Mouse (Mus musculus) limb, embryonic 14.5 days (tissue): ENCODE data around the gene Stc2. TPM values are rescaled to one million over a fixed set of nuclear protein-coding genes. Genes with fewer than 3 reads are reported as not detected.

ENCODE experiments used
- ATAC-seq: fragments of 200-750 bp; cut with Nextera tagmentation; 2 replicates; pipeline ENCODE4 v1.8.0; 2017; ENCODE audit warnings: low read depth, moderate number of reproducible peaks, moderate TSS enrichment; ENCODE audit not compliant: low FRiP score
- DNase-seq: peaks from one replicate; pipeline ENCODE4 v3.0.0-alpha.2; 2015; ENCODE audit warnings: low spot score
- H3K27ac ChIP-seq: fragments of 300-500 bp; sonication (generic); replicated peaks from 2 replicates; pipeline ENCODE4 v1.5.1; 2014; ENCODE audit warnings: low read depth, mild to moderate bottlenecking, low read length, moderate library complexity, mixed read lengths
- H3K27me3 ChIP-seq: fragments of 300-500 bp; sonication (generic); 2 replicates; pipeline ENCODE4 v1.6.1; 2014; ENCODE audit warnings: low read length, mixed read lengths; ENCODE audit not compliant: control insufficient read depth, insufficient read depth
- H3K36me3 ChIP-seq: fragments of 300-500 bp; sonication (generic); 2 replicates; pipeline ENCODE4 v1.6.1; 2014; ENCODE audit warnings: mild to moderate bottlenecking, low read length, moderate library complexity, mixed read lengths; ENCODE audit not compliant: control insufficient read depth, insufficient read depth
- H3K4me1 ChIP-seq: fragments of 300-500 bp; sonication (generic); 2 replicates; pipeline ENCODE4 v1.6.1; 2014; ENCODE audit warnings: antibody characterized with exemption, low read length, mixed read lengths; ENCODE audit not compliant: control insufficient read depth, insufficient read depth
- H3K4me2 ChIP-seq: fragments of 300-500 bp; sonication (generic); replicated peaks from 2 replicates; pipeline ENCODE4 v1.6.1; 2014; ENCODE audit warnings: low read depth, mild to moderate bottlenecking, low read length, moderate library complexity; ENCODE audit not compliant: severe bottlenecking
- H3K4me3 ChIP-seq: fragments of 300-500 bp; sonication (generic); replicated peaks from 2 replicates; pipeline ENCODE4 v1.5.1; 2014; ENCODE audit warnings: low read length
- H3K9ac ChIP-seq: fragments of 300-500 bp; sonication (generic); 2 replicates; pipeline ENCODE4 v1.6.1; 2014; ENCODE audit warnings: mild to moderate bottlenecking, low read depth, low read length, moderate library complexity; ENCODE audit not compliant: severe bottlenecking
- H3K9me3 ChIP-seq: fragments of 300-500 bp; sonication (generic); 2 replicates; pipeline ENCODE4 v1.6.1; 2016; ENCODE audit warnings: low read length; ENCODE audit not compliant: control insufficient read depth
- POLR2A ChIP-seq: fragments of 200-500 bp; IDR thresholded peaks from 2 replicates; pipeline ENCODE4 v1.8.0; 2012; ENCODE audit warnings: inconsistent platforms, mild to moderate bottlenecking, moderate library complexity, borderline replicate concordance; ENCODE audit not compliant: insufficient read depth, insufficient read length; ENCODE audit errors: extremely low read depth
- WGBS: fragments of 180-500 bp; shearing (Covaris S2); extraction: QIAGEN DNeasy Blood & Tissue Kit; methylation state at CpG from one replicate; pipeline ENCODE4 v1.1.7; 2014; 5-methylcytosine and 5-hydroxymethylcytosine counted together
- polyA plus RNA-seq, 2 experiments: library from polyadenylated mRNA; depleted of rRNA in 1 of 2; stranded (reverse) in 1 of 2; unstranded in 1 of 2; fragments of >200 nt; fragmentation: Nextera tagmentation in 1 of 2; extraction: Ambion mirVana in 1 of 2; gene quantifications; 2 replicates each; pipeline versions ENCODE4 v1.2.1 to v1.2.3; 2012 to 2014

The Stc2 gene
- polyA plus RNA-seq, 2 experiments, result 1.8 to 4.1 TPM

- Histone ChIP-seq H3K27ac (no peak overlapping the region), H3K4me1 (peaks cover 10% of the 10 kb centered on the region; the same call in 1 of the 2 replicates), H3K36me3 (no peaks in the 10 kb centered on the region), H3K4me2 (peak overlapping the region; percentile 98), H3K9ac (no peak overlapping the region), H3K27me3 (peaks cover 50% of the 10 kb centered on the region), H3K9me3 (no peaks in the 10 kb centered on the region), H3K4me3 (peak overlapping the region; percentile 57)
- WGBS, result under 1% methylated on average over 39 of the region's 39 CpGs
- DNase-seq (no peak), ATAC-seq (no peak)
- TF ChIP-seq POLR2A, result no peak
Observed at GRCm38 (mm10) chr11:31371256-31371838, 1.5 kb upstream of the Stc2 start.

- H3K9me3 ChIP-seq, result no peaks in the 10 kb centered on the region
- no peak for DNase-seq
- H3K27ac ChIP-seq, result no peak overlapping the region
- H3K9ac ChIP-seq, result no peak overlapping the region
- ATAC-seq, result no peak
- no peak for TF ChIP-seq POLR2A
- no peaks in the 10 kb centered on the region for H3K36me3 ChIP-seq
- 3% methylated on average over 17 of the region's 24 CpGs for WGBS
- peak overlapping the region; percentile 57 for H3K4me3 ChIP-seq
- peaks cover 50% of the 10 kb centered on the region for H3K27me3 ChIP-seq
- H3K4me1 ChIP-seq, result peaks cover 10% of the 10 kb centered on the region; the same call in 1 of the 2 replicates
- peak overlapping the region; percentile 98 for H3K4me2 ChIP-seq
Observed at GRCm38 (mm10) chr11:31370436-31371230, 759 bp upstream of the Stc2 start.

DNA sequence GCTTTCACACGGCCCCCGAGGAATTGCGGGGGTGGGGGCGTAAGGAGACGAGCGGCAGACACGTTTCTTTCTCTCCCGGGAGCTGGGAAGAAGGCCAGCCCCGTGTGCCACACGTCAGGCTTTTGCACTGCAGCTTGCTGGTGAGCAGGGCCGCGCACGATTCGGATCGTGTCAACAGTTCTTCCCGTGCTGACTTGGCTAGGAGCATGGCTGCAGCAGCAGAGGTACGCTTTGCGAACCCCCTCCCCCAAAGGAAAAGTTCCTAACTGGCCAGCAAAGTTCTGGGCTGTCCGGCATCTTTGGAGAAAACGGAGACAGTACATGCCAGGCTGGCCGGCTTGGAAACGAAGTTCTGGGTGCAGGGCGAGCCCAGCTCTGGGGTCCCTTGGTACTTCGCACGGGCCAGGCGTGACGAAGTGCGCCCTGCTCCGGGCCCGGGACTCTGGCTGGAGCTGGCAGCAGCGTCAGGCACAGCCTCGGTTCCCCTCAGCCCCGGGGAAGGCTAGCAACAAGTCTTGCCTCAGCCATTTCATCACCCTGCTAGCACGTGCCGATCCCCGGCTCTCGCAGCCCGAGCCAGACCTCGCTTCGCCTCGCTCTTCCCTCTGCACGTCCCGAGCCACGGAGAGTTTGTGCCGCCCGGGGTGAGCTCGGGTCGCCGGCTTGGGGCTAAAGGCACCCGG, 768 bp downstream of the Stc2 start:
- Histone ChIP-seq H3K36me3 (no peaks in the 10 kb centered on the region), H3K9ac (peak overlapping the region; percentile 47), H3K4me1 (peaks cover 10% of the 10 kb centered on the region; the same call in 1 of the 2 replicates), H3K4me3 (peak overlapping the region; percentile 57), H3K27me3 (peaks cover 50% of the 10 kb centered on the region), H3K4me2 (peak overlapping the region; percentile 98), H3K9me3 (no peaks in the 10 kb centered on the region), H3K27ac (peak overlapping the region; percentile 8; the same call in 1 of the 2 replicates)
- peak; percentile 39 for ATAC-seq
- DNase-seq, result peak; percentile 15
- under 1% methylated on average over 48 of the region's 50 CpGs for WGBS
- TF ChIP-seq POLR2A, result no peak

DNA sequence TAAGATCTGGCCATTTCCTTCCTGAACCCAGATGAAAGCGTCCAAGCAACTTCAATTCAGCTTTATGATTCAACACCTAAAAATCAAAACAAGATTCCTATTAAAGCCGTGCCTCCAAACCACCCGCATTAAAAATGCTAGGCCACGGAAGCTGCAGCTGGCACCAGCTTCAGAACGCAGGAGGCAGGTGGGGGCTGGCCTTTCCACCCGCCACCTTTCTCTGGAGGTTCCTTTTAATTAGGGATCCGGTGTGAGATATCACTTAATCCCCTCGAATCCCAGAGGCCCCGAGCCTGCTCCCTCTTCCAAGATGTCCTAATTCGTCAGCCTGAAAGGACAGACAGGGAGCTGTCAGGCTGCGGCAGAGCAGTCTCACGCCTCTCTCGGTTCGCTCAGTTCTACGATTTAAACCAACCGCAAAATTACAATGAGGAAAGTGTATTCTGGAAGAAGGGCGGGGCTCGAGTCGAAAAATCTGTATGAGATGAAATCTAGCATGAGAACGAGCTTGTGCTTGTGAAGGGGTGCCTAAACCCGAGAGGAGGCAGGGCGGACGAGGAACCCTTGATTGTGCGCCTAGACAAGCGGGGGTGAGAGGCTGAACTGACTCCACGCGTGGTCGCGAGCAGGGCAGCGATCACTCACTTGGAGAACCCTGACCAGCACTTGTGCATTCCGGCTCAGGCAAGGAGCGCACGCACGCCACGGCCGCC, 1.5 kb downstream of the Stc2 start:
- no peak for ATAC-seq
- under 1% methylated on average over 36 of the region's 36 CpGs for WGBS
- Histone ChIP-seq H3K9ac (peak overlapping the region; percentile 47), H3K4me3 (peak overlapping the region; percentile 57), H3K27me3 (peaks cover 50% of the 10 kb centered on the region), H3K4me2 (peak overlapping the region; percentile 98), H3K9me3 (no peaks in the 10 kb centered on the region), H3K27ac (no peak overlapping the region), H3K4me1 (peaks cover 10% of the 10 kb centered on the region; the same call in 1 of the 2 replicates), H3K36me3 (no peaks in the 10 kb centered on the region)
- no peak for DNase-seq
- TF ChIP-seq POLR2A, result no peak

DNA sequence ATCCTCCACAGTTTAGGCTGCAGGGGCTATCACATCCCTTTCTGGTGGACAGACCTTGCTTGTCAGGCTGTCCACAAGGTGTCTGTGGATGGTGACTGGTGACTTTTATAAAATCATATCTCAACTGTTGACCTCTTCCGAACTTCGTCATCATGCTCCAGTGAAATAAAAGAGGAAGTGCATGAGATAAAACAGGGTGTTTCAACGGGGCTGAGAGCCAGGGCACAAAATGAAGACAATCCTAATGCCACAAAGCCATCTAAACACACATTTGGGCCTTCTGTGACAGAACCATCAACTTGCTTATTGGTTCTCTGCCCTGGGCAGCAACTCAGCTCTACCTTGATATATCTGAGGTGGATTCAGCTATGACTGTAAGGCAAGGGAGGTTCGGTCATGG, 3.0 kb downstream of the Stc2 start:
- Histone ChIP-seq H3K4me1 (peaks cover 10% of the 10 kb centered on the region; the same call in 1 of the 2 replicates), H3K9me3 (no peaks in the 10 kb centered on the region), H3K4me2 (no peak overlapping the region), H3K27ac (no peak overlapping the region), H3K36me3 (no peaks in the 10 kb centered on the region), H3K27me3 (peaks cover 40% of the 10 kb centered on the region), H3K9ac (no peak overlapping the region), H3K4me3 (no peak overlapping the region)
- WGBS, result 87% methylated on average over 4 of the region's 4 CpGs
- TF ChIP-seq POLR2A, result no peak
- ATAC-seq (no peak), DNase-seq (no peak)
